In genomic region chr1:58956229-58956628, GRCm38 (mm10) we compare ENCODE assay signal across 11 mouse cellular contexts. TPM values are rescaled to one million over a fixed set of nuclear protein-coding genes. Genes with fewer than 3 reads are reported as not detected.
DNase-seq lines count a peak whose midpoint lies in the region; ATAC-seq and TF ChIP-seq lines count a peak whose summit lies in the region.
"Had no signal": no experiment of that assay in that cellular context is flagged by ENCODE, and none has a peak within 500 bp of the region (broad histone marks: within the 10 kb centered on the region; RNA-seq: fewer than 3 reads in every experiment).

No protein-coding gene starts in this region.

- H3K27ac ChIP-seq in intestine, embryonic 16.5 days (ENCODE audit: low read length), result no peak overlapping the region
- H3K27ac ChIP-seq in limb, embryonic 10.5 days, result no peak overlapping the region
- no peak overlapping the region for H3K27ac ChIP-seq in cerebellum, adult 2 months (ENCODE audit: insufficient read depth, low read length)
- H3K27ac ChIP-seq: embryonic facial prominence, embryonic 13.5 days; hindbrain, embryonic 14.5 days; macrophage had no signal

- WGBS in intestine, embryonic 16.5 days, result 74% methylated on average over 9 of the region's 9 CpGs
- 84% methylated on average over 9 of the region's 9 CpGs for WGBS in limb, embryonic 10.5 days
- WGBS in cerebellum, adult 2 months, result 75% methylated on average over 9 of the region's 9 CpGs

- H3K4me2 ChIP-seq in intestine, embryonic 16.5 days (ENCODE audit: low read depth, low read length), result no peak overlapping the region
- H3K4me2 ChIP-seq: embryonic facial prominence, embryonic 13.5 days; hindbrain, embryonic 14.5 days had no signal

- H3K9ac ChIP-seq in intestine, embryonic 16.5 days (ENCODE audit: low read depth, low read length), result no peak overlapping the region
- H3K9ac ChIP-seq: embryonic facial prominence, embryonic 13.5 days; hindbrain, embryonic 14.5 days had no signal

- no peak for TF ChIP-seq POLR2A in cerebellum, adult 2 months (IDR thresholded peaks at IDR 0.05; ENCODE audit: borderline replicate concordance, insufficient read depth, low read length)

- H3K4me3 ChIP-seq in intestine, embryonic 16.5 days (ENCODE audit: low read length), result no peak overlapping the region
- H3K4me3 ChIP-seq in limb, embryonic 10.5 days, result no peak overlapping the region
- H3K4me3 ChIP-seq in cerebellum, adult 2 months (replicated peaks; ENCODE audit: insufficient read depth, low read depth, low read length), result no peak overlapping the region
- H3K4me3 ChIP-seq: embryonic facial prominence, embryonic 13.5 days had no signal

- peak; percentile 75 for DNase-seq in CD4-positive helper T cell, adult 2 months (ENCODE audit: low read depth, low spot score)
- DNase-seq in c-Kit-positive CD71-negative TER-119-negative erythroid progenitor cells, embryonic 14.5 days (ENCODE audit: low read depth), result peak; percentile 53
- DNase-seq in kidney, postnatal 36 days, result peak; percentile 45 to 63
- DNase-seq in limb, embryonic 10.5 days (ENCODE audit: low spot score), result no peak
- no peak for DNase-seq in cerebellum, adult 2 months
- DNase-seq in gastrocnemius, postnatal 4 days (ENCODE audit: low spot score in 2 of 2), result no peak

- no peak for TF ChIP-seq CTCF in cerebellum, adult 2 months (IDR thresholded peaks at IDR 0.05; ENCODE audit: borderline replicate concordance, insufficient read depth, low read depth, low read length)

- peaks cover 17% of the 10 kb centered on the region for H3K4me1 ChIP-seq in intestine, embryonic 16.5 days (ENCODE audit: control insufficient read depth, insufficient read depth, low read length)
- H3K4me1 ChIP-seq in limb, embryonic 10.5 days, result peaks cover 41% of the 10 kb centered on the region
- peaks cover 3% of the 10 kb centered on the region; the same call in 1 of the 2 replicates for H3K4me1 ChIP-seq in cerebellum, adult 2 months (ENCODE audit: control insufficient read depth, insufficient read depth, low read length)

- peak; percentile 50 for ATAC-seq in megakaryocyte progenitor cell, adult 5-6 weeks (replicated peaks; ENCODE audit: poor library complexity)
- no peak for ATAC-seq in intestine, embryonic 16.5 days

- H3K36me3 ChIP-seq in intestine, embryonic 16.5 days (ENCODE audit: control insufficient read depth, insufficient read depth, low read length), result no peaks in the 10 kb centered on the region
- no peaks in the 10 kb centered on the region for H3K36me3 ChIP-seq in limb, embryonic 10.5 days
- H3K36me3 ChIP-seq: embryonic facial prominence, embryonic 13.5 days had no signal

- no peaks in the 10 kb centered on the region for H3K27me3 ChIP-seq in intestine, embryonic 16.5 days (replicated peaks; ENCODE audit: control insufficient read depth, insufficient read depth, low read length)
- no peaks in the 10 kb centered on the region for H3K27me3 ChIP-seq in limb, embryonic 10.5 days (ENCODE audit: low read depth, poor library complexity, severe bottlenecking)
- H3K27me3 ChIP-seq in cerebellum, adult 2 months (ENCODE audit: control insufficient read depth, insufficient read depth, low read length), result no peaks in the 10 kb centered on the region
- H3K27me3 ChIP-seq: embryonic facial prominence, embryonic 13.5 days had no signal

- no peaks in the 10 kb centered on the region for H3K9me3 ChIP-seq in intestine, embryonic 16.5 days (ENCODE audit: control insufficient read depth, low read length)
- H3K9me3 ChIP-seq in limb, embryonic 10.5 days (replicated peaks), result no peaks in the 10 kb centered on the region
- H3K9me3 ChIP-seq: embryonic facial prominence, embryonic 13.5 days had no signal

RNA-seq across cellular contexts. Expression of gene Trak2, which starts 17.0 kb away (rescaled TPM):
- total RNA-seq in megakaryocyte progenitor cell, adult 5-6 weeks (2015), result 27.4 and 32.9 TPM in 2 replicates
- 21.4 and 23.4 TPM in 2 replicates for total RNA-seq in megakaryocyte progenitor cell, adult 5-6 weeks (2017)
- 9.1 and 9.7 TPM in 2 replicates for polyA plus RNA-seq in intestine, embryonic 16.5 days (2015; fragmentation: Nextera tagmentation; extraction: Ambion mirVana)
- 7.5 and 9.3 TPM in 2 replicates for polyA plus RNA-seq in limb, embryonic 10.5 days (2016; fragmentation: Nextera tagmentation; extraction: Ambion mirVana)
- 65.4 and 66.2 TPM in 2 replicates for polyA plus RNA-seq in cerebellum, adult 2 months (2012; rRNA removed)
- 10 to 100 TPM; 52.4 to 56.7 TPM for total RNA-seq in gastrocnemius, postnatal 4 days (2021)

RNA-seq across cellular contexts. Expression of gene Stradb, which starts 17.1 kb away (rescaled TPM):
- total RNA-seq in megakaryocyte progenitor cell, adult 5-6 weeks (2015), result 21.9 and 24.9 TPM in 2 replicates
- 9.5 and 9.9 TPM in 2 replicates for total RNA-seq in megakaryocyte progenitor cell, adult 5-6 weeks (2017)
- 21.9 and 22.8 TPM in 2 replicates for polyA plus RNA-seq in intestine, embryonic 16.5 days (2015; fragmentation: Nextera tagmentation; extraction: Ambion mirVana)
- 19.1 and 20.2 TPM in 2 replicates for polyA plus RNA-seq in limb, embryonic 10.5 days (2016; fragmentation: Nextera tagmentation; extraction: Ambion mirVana)
- polyA plus RNA-seq in cerebellum, adult 2 months (2012; rRNA removed), result 26.5 and 27.7 TPM in 2 replicates
- 10 to 100 TPM; 69.6 to 81.9 TPM for total RNA-seq in gastrocnemius, postnatal 4 days (2021)

Comparison
In these comparisons a context has a peak if more than half of its experiments do, and no peak if none do; other contexts are left out.
1. DNase-seq: peak in CD4-positive helper T cell, adult 2 months (single experiment), c-Kit-positive CD71-negative TER-119-negative erythroid progenitor cells, embryonic 14.5 days (single experiment) and kidney, postnatal 36 days (2 of 2); none in limb, embryonic 10.5 days (single experiment), cerebellum, adult 2 months (0 of 2) and gastrocnemius, postnatal 4 days (0 of 2).